Mouse (Mus musculus) heart, postnatal 0 days (tissue): ENCODE measurements around the gene Rbms1.

Source experiments
- CTCF ChIP-seq: IDR thresholded peaks from 2 replicates; pipeline ENCODE4 v1.5.1; 2016; ENCODE audit warnings: antibody characterized with exemption, control low read depth, low read depth
- EP300 ChIP-seq: IDR thresholded peaks from 2 replicates; pipeline ENCODE4 v1.6.1; 2016; ENCODE audit warnings: antibody characterized with exemption, low read depth

DNA sequence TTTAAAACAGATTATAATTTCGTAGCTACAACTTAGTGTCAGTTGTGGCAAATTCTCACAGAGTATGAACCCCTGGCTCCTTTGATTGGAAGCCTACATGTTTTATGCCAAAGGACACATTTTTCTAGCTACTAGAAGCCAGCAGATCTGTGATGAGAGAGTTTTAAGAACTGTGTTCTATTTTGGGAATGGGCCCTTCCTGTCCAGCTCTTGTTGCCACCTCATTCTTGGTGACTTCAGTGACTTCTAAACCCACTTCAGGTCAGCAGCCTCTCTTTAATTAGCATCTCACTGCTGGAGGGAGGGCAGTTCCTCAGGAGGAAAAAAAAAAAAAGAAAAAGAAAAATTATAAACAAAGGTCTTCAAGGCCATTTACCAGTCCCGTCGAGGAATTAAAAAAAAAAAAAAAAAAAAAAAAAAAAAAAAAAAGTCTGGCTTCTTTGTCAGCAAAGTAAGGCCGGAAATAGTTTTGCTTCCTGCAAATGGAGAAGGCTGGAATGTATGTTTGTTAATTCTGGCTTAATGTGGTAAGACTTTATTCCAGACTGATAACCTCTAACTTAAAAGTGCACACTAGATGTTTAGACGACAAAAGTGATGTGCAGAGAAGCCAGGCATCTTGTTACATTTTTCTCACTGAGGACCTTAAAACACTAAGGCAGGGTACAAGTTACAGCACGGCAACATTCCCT, 60.4 kb downstream of the Rbms1 start:
- TF ChIP-seq CTCF = no peak
- TF ChIP-seq EP300 = no peak
